Mouse (Mus musculus): ENCODE measurements around the gene Pex7. TPM values are rescaled to one million over a fixed set of nuclear protein-coding genes. Genes with fewer than 3 reads are reported as not detected.

Pex7 gene
- polyA plus RNA-seq, 1 experiment: 24.9 TPM

GRCm38 (mm10) chr10:19915301-19915700 is 7.8 kb upstream of the Pex7 start:
- no peak overlapping the region for H3K4me3 ChIP-seq (replicated peaks; ENCODE audit: extremely low read depth, low read depth, low read length)
- 39% methylated on average over 1 of the region's 1 CpGs for WGBS
- DNase-seq: peak; percentile 52

GRCm38 (mm10) chr10:19913806-19914205 is 6.3 kb upstream of the Pex7 start:
- Histone ChIP-seq H3K4me3 (replicated peaks; ENCODE audit: extremely low read depth, low read depth, low read length) (no peak overlapping the region), H3K4me1 (ENCODE audit: control insufficient read depth, insufficient read depth, low read length) (no peaks in the 10 kb centered on the region)
- TF ChIP-seq POLR2A (IDR thresholded peaks at IDR 0.05; ENCODE audit: borderline replicate concordance, extremely low read depth, low read depth, low read length) (no peak), CTCF (IDR thresholded peaks at IDR 0.05; ENCODE audit: insufficient read depth, low read length) (no peak)
- DNase-seq: no peak
- WGBS: 71% methylated on average over 4 of the region's 4 CpGs

More at GRCm38 (mm10) chr10:19915301-19915700, 7.8 kb upstream of the Pex7 start:
- TF ChIP-seq CTCF (IDR thresholded peaks at IDR 0.05; ENCODE audit: insufficient read depth, low read length) (peak; percentile 77), POLR2A (IDR thresholded peaks at IDR 0.05; ENCODE audit: borderline replicate concordance, extremely low read depth, low read depth, low read length) (no peak)
- H3K4me1 ChIP-seq (ENCODE audit: control insufficient read depth, insufficient read depth, low read length): no peaks in the 10 kb centered on the region

GRCm38 (mm10) chr10:19911583-19911982 is 4.1 kb upstream of the Pex7 start:
- no peak for DNase-seq
- Histone ChIP-seq H3K4me1 (ENCODE audit: control insufficient read depth, insufficient read depth, low read length) (no peaks in the 10 kb centered on the region; the same call in 1 of the 2 replicates), H3K4me3 (replicated peaks; ENCODE audit: extremely low read depth, low read depth, low read length) (no peak overlapping the region)
- 16% methylated on average over 1 of the region's 1 CpGs for WGBS
- TF ChIP-seq POLR2A (IDR thresholded peaks at IDR 0.05; ENCODE audit: borderline replicate concordance, extremely low read depth, low read depth, low read length): no peak
- TF ChIP-seq CTCF (IDR thresholded peaks at IDR 0.05; ENCODE audit: insufficient read depth, low read length): 0 out of 2 replicates have a peak, but pooled peaks have one; percentile 15

GRCm38 (mm10) chr10:19910516-19910915 is 3.0 kb upstream of the Pex7 start:
- WGBS: 60% methylated on average over 2 of the region's 2 CpGs
- no peaks in the 10 kb centered on the region; the same call in 1 of the 2 replicates for H3K4me1 ChIP-seq (ENCODE audit: control insufficient read depth, insufficient read depth, low read length)
- H3K4me3 ChIP-seq (replicated peaks; ENCODE audit: extremely low read depth, low read depth, low read length): no peak overlapping the region
- TF ChIP-seq POLR2A (IDR thresholded peaks at IDR 0.05; ENCODE audit: borderline replicate concordance, extremely low read depth, low read depth, low read length): no peak
- no peak for TF ChIP-seq CTCF (IDR thresholded peaks at IDR 0.05; ENCODE audit: insufficient read depth, low read length)
- no peak for DNase-seq

- Histone ChIP-seq H3K4me1 (ENCODE audit: control insufficient read depth, insufficient read depth, low read length) (no peaks in the 10 kb centered on the region; the same call in 1 of the 2 replicates), H3K4me3 (replicated peaks; ENCODE audit: extremely low read depth, low read depth, low read length) (no peak overlapping the region)
- no peak for DNase-seq
- 73% methylated on average over 2 of the region's 2 CpGs for WGBS
- TF ChIP-seq POLR2A (IDR thresholded peaks at IDR 0.05; ENCODE audit: borderline replicate concordance, extremely low read depth, low read depth, low read length) (no peak), CTCF (IDR thresholded peaks at IDR 0.05; ENCODE audit: insufficient read depth, low read length) (no peak)
Measured at GRCm38 (mm10) chr10:19908076-19908475, 587 bp upstream of the Pex7 start.

- 79% methylated on average over 13 of the region's 13 CpGs for WGBS
- Histone ChIP-seq H3K4me1 (ENCODE audit: control insufficient read depth, insufficient read depth, low read length) (no peaks in the 10 kb centered on the region; the same call in 1 of the 2 replicates), H3K4me3 (replicated peaks; ENCODE audit: extremely low read depth, low read depth, low read length) (no peak overlapping the region)
- TF ChIP-seq CTCF (IDR thresholded peaks at IDR 0.05; ENCODE audit: insufficient read depth, low read length): no peak
- TF ChIP-seq POLR2A (IDR thresholded peaks at IDR 0.05; ENCODE audit: borderline replicate concordance, extremely low read depth, low read depth, low read length): no peak
- DNase-seq: no peak
Measured at GRCm38 (mm10) chr10:19904077-19904820, 3.2 kb downstream of the Pex7 start.

- 73% methylated on average over 7 of the region's 7 CpGs for WGBS
- H3K4me3 ChIP-seq (replicated peaks; ENCODE audit: extremely low read depth, low read depth, low read length): no peak overlapping the region
- TF ChIP-seq CTCF (IDR thresholded peaks at IDR 0.05; ENCODE audit: insufficient read depth, low read length) (no peak), POLR2A (IDR thresholded peaks at IDR 0.05; ENCODE audit: borderline replicate concordance, extremely low read depth, low read depth, low read length) (no peak)
- no peaks in the 10 kb centered on the region for H3K4me1 ChIP-seq (ENCODE audit: control insufficient read depth, insufficient read depth, low read length)
- no peak for DNase-seq
Measured at GRCm38 (mm10) chr10:19901992-19902391, 5.5 kb downstream of the Pex7 start.

- TF ChIP-seq CTCF (IDR thresholded peaks at IDR 0.05; ENCODE audit: insufficient read depth, low read length): no peak
- no peak for TF ChIP-seq POLR2A (IDR thresholded peaks at IDR 0.05; ENCODE audit: borderline replicate concordance, extremely low read depth, low read depth, low read length)
- DNase-seq: no peak
- 63% methylated on average over 2 of the region's 2 CpGs for WGBS
- H3K4me3 ChIP-seq (replicated peaks; ENCODE audit: extremely low read depth, low read depth, low read length): no peak overlapping the region
- no peaks in the 10 kb centered on the region for H3K4me1 ChIP-seq (ENCODE audit: control insufficient read depth, insufficient read depth, low read length)
Measured at GRCm38 (mm10) chr10:19900191-19900590, 7.3 kb downstream of the Pex7 start.

- TF ChIP-seq CTCF (IDR thresholded peaks at IDR 0.05; ENCODE audit: insufficient read depth, low read length): no peak
- TF ChIP-seq POLR2A (IDR thresholded peaks at IDR 0.05; ENCODE audit: borderline replicate concordance, extremely low read depth, low read depth, low read length): no peak
- Histone ChIP-seq H3K4me1 (ENCODE audit: control insufficient read depth, insufficient read depth, low read length) (no peaks in the 10 kb centered on the region), H3K4me3 (replicated peaks; ENCODE audit: extremely low read depth, low read depth, low read length) (no peak overlapping the region)
- 21% methylated on average over 4 of the region's 4 CpGs for WGBS
- DNase-seq: peak; percentile 27
Measured at GRCm38 (mm10) chr10:19893976-19894375, 13.5 kb downstream of the Pex7 start.

- no peak for TF ChIP-seq POLR2A (IDR thresholded peaks at IDR 0.05; ENCODE audit: borderline replicate concordance, extremely low read depth, low read depth, low read length)
- TF ChIP-seq CTCF (IDR thresholded peaks at IDR 0.05; ENCODE audit: insufficient read depth, low read length): no peak
- no peak overlapping the region for H3K4me3 ChIP-seq (replicated peaks; ENCODE audit: extremely low read depth, low read depth, low read length)
- 67% methylated on average over 6 of the region's 6 CpGs for WGBS
- DNase-seq: no peak
- H3K4me1 ChIP-seq (ENCODE audit: control insufficient read depth, insufficient read depth, low read length): no peaks in the 10 kb centered on the region
Measured at GRCm38 (mm10) chr10:19893146-19893545, 14.3 kb downstream of the Pex7 start.
